Mouse (Mus musculus) gastrocnemius, adult 8-10 months (tissue): Measurements from ENCODE around the gene Slc35a2. TPM values are rescaled to one million over a fixed set of nuclear protein-coding genes. Genes with fewer than 3 reads are reported as not detected.
"Not testable (repeated sequence)": the region's sequence is repeated elsewhere in the genome, so short reads cannot be mapped to it uniquely, and the experiment has no call there.

Source experiments
- DNase-seq, 2 experiments: peaks; one replicate each; pipeline ENCODE4 v3.0.0; 2022; ENCODE audit warnings: low spot score in 2 of 2
- total RNA-seq, 4 experiments: library from RNA; stranded (reverse); gene quantifications; 2 replicates each; pipeline ENCODE4 v1.2.4; 2022

The Slc35a2 gene
- total RNA-seq, 4 experiments from 2014 or later = 8.5 to 11.3 (median 10.2) TPM

DNA sequence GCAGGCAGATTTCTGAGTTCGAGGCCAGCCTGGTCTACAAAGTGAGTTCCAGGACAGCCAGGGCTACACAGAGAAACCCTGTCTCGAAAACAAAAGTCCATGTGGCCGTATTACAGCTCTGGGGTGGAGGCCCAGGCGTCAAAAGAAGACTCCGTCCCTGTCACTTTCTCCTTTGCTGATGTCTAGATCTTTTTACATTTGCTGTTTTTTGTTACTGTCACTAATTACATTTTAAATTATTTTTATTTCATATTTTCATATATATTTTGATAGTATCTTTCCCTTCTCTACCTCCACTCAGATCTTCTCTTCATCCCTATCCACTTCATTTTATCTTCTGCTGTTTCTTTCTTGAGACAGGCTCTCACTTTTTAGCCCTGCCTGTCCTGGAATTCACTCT lies 23.9 kb downstream of the Slc35a2 start, which contains the start of gene Gm10491:
TSS of gene Gm10491 (minus strand) at position 101 of the 400 bp plus-strand sequence.
- no peak for DNase-seq

- DNase-seq = not testable (repeated sequence)
These were observed 25.4 kb downstream of the Slc35a2 start, which contains the start of gene Gm10490 for GRCm38 (mm10) chrX:7909242-7909641. Gene Gm10490, plus strand, starts transcription at chrX:7909542.

DNA sequence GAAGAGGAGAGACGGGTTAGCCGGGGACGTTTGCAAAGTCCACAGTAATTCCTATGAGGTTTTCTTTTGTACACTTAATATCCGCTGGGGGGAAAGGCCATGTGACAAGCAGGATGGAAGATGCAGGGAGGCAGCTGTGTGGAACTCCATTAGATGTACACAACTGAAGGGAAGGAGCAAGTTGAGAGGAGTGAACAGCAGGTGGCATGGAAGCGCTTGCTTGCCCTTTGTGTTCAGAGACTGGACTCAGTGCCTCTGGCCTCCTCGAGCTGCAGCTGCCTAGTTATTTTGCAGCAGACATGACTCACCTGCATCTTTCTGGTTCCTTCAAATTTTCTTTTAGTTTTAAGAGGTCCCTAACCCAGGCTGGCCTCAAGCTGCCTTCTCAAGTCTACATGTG lies 26.6 kb downstream of the Slc35a2 start:
- DNase-seq = no peak

- DNase-seq = not testable (repeated sequence)
These were observed 31.8 kb downstream of the Slc35a2 start for GRCm38 (mm10) chrX:7915669-7916068.

DNA sequence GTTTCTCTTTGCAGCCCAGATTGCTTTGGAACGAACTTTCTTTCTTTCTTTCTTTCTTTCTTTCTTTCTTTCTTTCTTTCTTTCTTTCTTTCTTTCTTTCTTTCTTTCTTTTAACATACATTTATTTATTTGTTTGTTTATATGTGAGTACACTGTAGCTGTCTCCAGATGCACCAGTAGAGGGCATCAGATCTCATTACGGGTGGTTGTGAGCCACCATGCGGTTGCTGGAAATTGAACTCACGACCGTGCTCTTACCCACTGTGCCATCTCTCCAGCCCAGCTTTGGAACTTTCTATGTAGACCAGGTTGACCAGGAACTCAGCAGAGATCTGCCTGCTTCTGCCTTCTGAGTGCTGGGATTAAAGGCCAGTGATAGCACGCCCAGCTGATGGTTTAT lies 34.1 kb downstream of the Slc35a2 start:
- DNase-seq = not testable (repeated sequence)

- no peak for DNase-seq
These were observed 36.0 kb downstream of the Slc35a2 start, which contains the start of gene Pcsk1n for GRCm38 (mm10) chrX:7919601-7920383. Gene Pcsk1n, plus strand, starts transcription at chrX:7919822.

DNA sequence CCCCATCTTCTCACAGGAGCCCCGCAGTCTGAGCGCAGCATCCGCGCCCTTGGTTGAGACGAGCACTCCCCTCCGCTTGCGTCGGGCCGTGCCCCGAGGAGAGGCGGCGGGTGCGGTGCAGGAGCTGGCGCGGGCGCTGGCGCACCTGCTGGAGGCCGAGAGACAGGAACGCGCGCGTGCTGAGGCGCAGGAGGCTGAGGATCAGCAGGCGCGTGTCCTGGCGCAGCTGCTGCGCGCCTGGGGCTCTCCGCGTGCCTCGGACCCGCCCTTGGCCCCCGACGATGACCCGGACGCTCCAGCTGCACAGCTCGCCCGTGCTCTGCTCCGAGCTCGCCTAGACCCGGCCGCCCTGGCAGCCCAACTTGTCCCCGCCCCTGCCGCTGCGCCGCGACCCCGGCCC lies 38.2 kb downstream of the Slc35a2 start:
- DNase-seq = no peak

GRCm38 (mm10) chrX:7926266-7926665 lies 42.4 kb downstream of the Slc35a2 start:
- DNase-seq = no peak

GRCm38 (mm10) chrX:7927116-7927515 lies 43.3 kb downstream of the Slc35a2 start:
- DNase-seq = no peak

DNA sequence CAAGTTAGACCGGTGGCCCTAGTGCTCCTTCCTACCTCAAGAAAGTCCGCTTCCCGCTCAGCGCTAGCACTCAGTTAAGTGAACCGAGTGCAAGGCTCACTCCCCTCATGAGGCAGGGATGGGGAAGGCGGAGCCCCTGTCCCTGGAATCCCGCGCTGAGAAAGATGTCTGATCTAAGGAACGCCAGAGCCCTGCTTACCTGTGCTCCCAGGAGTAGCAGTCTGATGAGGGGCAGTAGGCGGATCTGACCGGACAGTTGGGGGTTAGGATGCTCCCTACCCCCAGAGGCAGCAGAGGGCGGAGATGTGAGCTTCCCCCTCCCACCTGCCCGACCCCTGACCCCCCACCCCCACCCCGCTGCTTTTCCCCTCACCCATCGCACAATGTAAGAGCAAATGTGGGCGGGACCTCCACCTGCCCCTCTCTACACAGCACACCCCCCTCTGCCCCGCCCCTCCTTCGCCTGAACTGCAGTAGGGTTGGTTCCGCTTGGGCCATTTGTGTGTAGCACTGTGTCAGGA lies 44.5 kb downstream of the Slc35a2 start, which contains the start of gene Eras:
TSS of gene Eras (minus strand) at position 338 of the 521 bp plus-strand sequence.
- no peak for DNase-seq

DNA sequence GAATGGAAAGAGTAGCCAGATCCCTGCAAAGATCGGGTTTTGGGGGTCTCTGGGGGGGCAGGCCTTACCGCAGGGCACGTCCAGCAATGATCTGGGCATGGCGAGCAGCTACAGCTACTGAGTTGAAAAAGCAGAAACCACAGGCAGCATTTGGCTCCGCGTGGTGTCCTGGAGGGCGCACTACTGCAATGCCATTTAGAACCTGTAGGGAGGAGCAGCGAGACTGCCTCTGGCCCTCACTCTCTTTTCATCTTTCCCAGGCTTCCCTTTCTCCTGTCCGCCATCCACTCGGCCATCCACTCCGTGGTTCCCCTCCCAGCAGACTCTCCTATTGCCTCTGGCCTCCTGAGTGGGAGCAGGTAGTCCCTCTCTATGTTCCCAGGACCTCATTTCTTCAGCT lies 53.0 kb downstream of the Slc35a2 start:
- no peak for DNase-seq

GRCm38 (mm10) chrX:7937667-7938066 lies 53.8 kb downstream of the Slc35a2 start:
- DNase-seq = no peak

Other genes starting within 250 kb of the Slc35a2 start
- gene Syp, start 245.6 kb upstream of the Slc35a2 start, total RNA-seq = 1 to 10 TPM in 3 of 4 experiments, under 1 TPM in 1; 0.73 to 4.3 (median 2.2) TPM
- 10 to 100 TPM; 13.4 to 22.6 (median 17.0) TPM for gene Prickle3, start 226.8 kb upstream of the Slc35a2 start, total RNA-seq
- gene Plp2, start 212.6 kb upstream of the Slc35a2 start, total RNA-seq = 10 to 100 TPM; 29.6 to 34.3 (median 33.3) TPM
- 10 to 100 TPM; 21.4 to 25.1 (median 22.7) TPM for gene Magix, start 202.8 kb upstream of the Slc35a2 start, total RNA-seq
- 10 to 100 TPM; 12.4 to 13.2 (median 12.7) TPM for gene Gpkow, start 186.9 kb upstream of the Slc35a2 start, total RNA-seq
- 10 to 100 TPM; 34.5 to 41.8 (median 37.8) TPM for gene Wdr45, start 169.7 kb upstream of the Slc35a2 start, total RNA-seq
- gene Gm45208, start 161.8 kb upstream of the Slc35a2 start, total RNA-seq = under 1 TPM in 1 of 4 experiments, not detected in 3; 0.83 TPM
- 1 to 10 TPM; 3.6 to 4.6 (median 3.7) TPM for gene Praf2, start 155.6 kb upstream of the Slc35a2 start, total RNA-seq
- gene Ccdc120, start 133.1 kb upstream of the Slc35a2 start, total RNA-seq = 1 to 10 TPM in 1 of 4 experiments, under 1 TPM in 2, not detected in 1; 0.34 to 1.1 (median 0.86) TPM
- 1 to 10 TPM; 6.0 to 8.1 (median 7.6) TPM for gene Tfe3, start 121.5 kb upstream of the Slc35a2 start, total RNA-seq
- gene Gripap1, start 94.3 kb upstream of the Slc35a2 start, total RNA-seq = 10 to 100 TPM; 15.5 to 19.4 (median 16.1) TPM
- under 1 TPM; 0.05 to 0.16 (median 0.12) TPM for gene Kcnd1, start 61.7 kb upstream of the Slc35a2 start, total RNA-seq
- gene Otud5, start 42.7 kb upstream of the Slc35a2 start, total RNA-seq = 10 to 100 TPM; 13.8 to 17.8 (median 15.6) TPM
- 1 to 10 TPM; 1.1 to 3.3 (median 1.7) TPM for gene Pim2, start 5.8 kb upstream of the Slc35a2 start, total RNA-seq
- gene Pqbp1, start 15.2 kb downstream of the Slc35a2 start, total RNA-seq = 10 to 100 TPM; 17.3 to 20.6 (median 19.3) TPM
- 10 to 100 TPM; 47.8 to 58.6 (median 53.9) TPM for gene Timm17b, start 15.3 kb downstream of the Slc35a2 start, total RNA-seq
- not detected for gene Gm10491, start 23.8 kb downstream of the Slc35a2 start, total RNA-seq
- 1 to 10 TPM in 1 of 4 experiments, under 1 TPM in 1, not detected in 2; 0.87 to 1.5 TPM for gene Gm10490, start 25.5 kb downstream of the Slc35a2 start, total RNA-seq
- gene Pcsk1n, start 35.8 kb downstream of the Slc35a2 start, total RNA-seq = not detected
- not detected for gene Eras, start 44.6 kb downstream of the Slc35a2 start, total RNA-seq
- 1 to 10 TPM; 3.8 to 6.2 (median 4.2) TPM for gene Hdac6, start 63.9 kb downstream of the Slc35a2 start, total RNA-seq
- gene Gata1, start 94.0 kb downstream of the Slc35a2 start, total RNA-seq = under 1 TPM in 1 of 4 experiments, not detected in 3; 0.13 TPM
- gene Glod5, start 134.5 kb downstream of the Slc35a2 start, total RNA-seq = not detected
- 1 to 10 TPM; 3.5 to 5.0 (median 4.3) TPM for gene Suv39h1, start 190.7 kb downstream of the Slc35a2 start, total RNA-seq
- under 1 TPM; 0.15 to 0.54 (median 0.45) TPM for gene Was, start 206.5 kb downstream of the Slc35a2 start, total RNA-seq
- gene Wdr13, start 248.9 kb downstream of the Slc35a2 start, total RNA-seq = 10 to 100 TPM in 2 of 4 experiments, 1 to 10 TPM in 2; 8.7 to 10.4 (median 9.6) TPM